Mouse (Mus musculus) limb, embryonic 12.5 days (tissue): ENCODE data around the gene Pate2. TPM values are rescaled to one million over a fixed set of nuclear protein-coding genes. Genes with fewer than 3 reads are reported as not detected.

Experiments used
- ATAC-seq: fragments of 200-750 bp; cut with Nextera tagmentation; 2 replicates; pipeline ENCODE4 v1.8.0; 2017; ENCODE audit warnings: low read depth, moderate TSS enrichment; ENCODE audit not compliant: insufficient number of reproducible peaks, insufficient read depth, low FRiP score, low TSS enrichment
- H3K27ac ChIP-seq: fragments of 300-500 bp; sonication (generic); 2 replicates; pipeline ENCODE4 v1.5.1; 2016; ENCODE audit warnings: mild to moderate bottlenecking, moderate library complexity
- H3K27me3 ChIP-seq: fragments of 300-500 bp; sonication (generic); 2 replicates; pipeline ENCODE4 v1.6.1; 2016; ENCODE audit warnings: mild to moderate bottlenecking, moderate library complexity
- H3K36me3 ChIP-seq: fragments of 300-500 bp; sonication (generic); 2 replicates; pipeline ENCODE4 v1.6.1; 2016; ENCODE audit warnings: mild to moderate bottlenecking, moderate library complexity
- H3K4me1 ChIP-seq: fragments of 300-500 bp; sonication (generic); replicated peaks from 2 replicates; pipeline ENCODE4 v1.6.1; 2016
- H3K4me2 ChIP-seq: fragments of 300-500 bp; sonication (generic); 2 replicates; pipeline ENCODE4 v1.6.1; 2016; ENCODE audit warnings: mild to moderate bottlenecking, moderate library complexity
- H3K4me3 ChIP-seq: fragments of 300-500 bp; sonication (generic); replicated peaks from 2 replicates; pipeline ENCODE4 v1.5.1; 2016; ENCODE audit warnings: mild to moderate bottlenecking
- H3K9ac ChIP-seq: fragments of 300-500 bp; sonication (generic); replicated peaks from 2 replicates; pipeline ENCODE4 v1.6.1; 2016; ENCODE audit warnings: mild to moderate bottlenecking, moderate library complexity
- H3K9me3 ChIP-seq: fragments of 300-500 bp; sonication (generic); 2 replicates; pipeline ENCODE4 v1.6.1; 2016; ENCODE audit warnings: mild to moderate bottlenecking, moderate library complexity
- WGBS: fragments of 180-500 bp; shearing (Covaris S2); methylation state at CpG from one replicate; pipeline ENCODE4 v1.1.7; 2016; 5-methylcytosine and 5-hydroxymethylcytosine counted together
- polyA plus RNA-seq: library from polyadenylated mRNA; unstranded; fragments of >200 nt; fragmentation: Nextera tagmentation; extraction: Ambion mirVana; gene quantifications from 2 replicates; pipeline ENCODE4 v1.2.1, GENCODE M21; 2016

Gene Pate2
- polyA plus RNA-seq, 1 experiment from 2014 or later, result 1.3 TPM

- H3K27me3 ChIP-seq, result no peaks in the 10 kb centered on the region
- H3K27ac ChIP-seq, result no peak overlapping the region
- peaks cover 44% of the 10 kb centered on the region for H3K4me1 ChIP-seq
- WGBS, result 74% methylated on average over 4 of the region's 4 CpGs
- no peak overlapping the region for H3K9ac ChIP-seq
- no peak overlapping the region for H3K4me3 ChIP-seq
- no peak for ATAC-seq
- H3K4me2 ChIP-seq, result no peak overlapping the region
- H3K9me3 ChIP-seq, result no peaks in the 10 kb centered on the region
- H3K36me3 ChIP-seq, result no peaks in the 10 kb centered on the region
These were observed 34.2 kb upstream of the Pate2 start for GRCm38 (mm10) chr9:35535876-35536275.

- no peak overlapping the region for H3K27ac ChIP-seq
- H3K4me1 ChIP-seq, result peaks cover 20% of the 10 kb centered on the region
- H3K36me3 ChIP-seq, result no peaks in the 10 kb centered on the region
- peaks cover 3% of the 10 kb centered on the region; the same call in 1 of the 2 replicates for H3K27me3 ChIP-seq
- no peaks in the 10 kb centered on the region for H3K9me3 ChIP-seq
- no peak for ATAC-seq
- no peak overlapping the region for H3K4me3 ChIP-seq
- no peak overlapping the region for H3K9ac ChIP-seq
- WGBS, result 81% methylated on average over 13 of the region's 13 CpGs
- no peak overlapping the region for H3K4me2 ChIP-seq
These were observed 30.9 kb upstream of the Pate2 start for GRCm38 (mm10) chr9:35539001-35539750.

- ATAC-seq, result no peak
These were observed 29.1 kb upstream of the Pate2 start for GRCm38 (mm10) chr9:35541024-35541423.

GRCm38 (mm10) chr9:35541488-35541887 lies 28.6 kb upstream of the Pate2 start:
- peak; percentile 64; the same call in 1 of the 2 replicates for ATAC-seq
- Histone ChIP-seq H3K9ac (no peak overlapping the region), H3K27ac (no peak overlapping the region), H3K9me3 (no peaks in the 10 kb centered on the region), H3K4me2 (no peak overlapping the region), H3K27me3 (peaks cover 3% of the 10 kb centered on the region; the same call in 1 of the 2 replicates), H3K4me3 (no peak overlapping the region), H3K36me3 (no peaks in the 10 kb centered on the region), H3K4me1 (peaks cover 18% of the 10 kb centered on the region)
- WGBS, result 8% methylated on average over 6 of the region's 6 CpGs

More at GRCm38 (mm10) chr9:35541024-35541423, 29.1 kb upstream of the Pate2 start:
- Histone ChIP-seq H3K27me3 (peaks cover 3% of the 10 kb centered on the region; the same call in 1 of the 2 replicates), H3K36me3 (no peaks in the 10 kb centered on the region), H3K4me2 (no peak overlapping the region), H3K4me3 (no peak overlapping the region), H3K4me1 (peaks cover 18% of the 10 kb centered on the region), H3K9me3 (no peaks in the 10 kb centered on the region), H3K9ac (0 out of 2 replicates have a peak overlapping the region, but pooled peaks have one; percentile 6), H3K27ac (no peak overlapping the region)
- WGBS, result 79% methylated on average over 5 of the region's 5 CpGs

- Histone ChIP-seq H3K4me2 (no peak overlapping the region), H3K27me3 (peaks cover 3% of the 10 kb centered on the region; the same call in 1 of the 2 replicates), H3K4me1 (peaks cover 18% of the 10 kb centered on the region), H3K36me3 (no peaks in the 10 kb centered on the region), H3K9me3 (no peaks in the 10 kb centered on the region), H3K27ac (no peak overlapping the region), H3K4me3 (no peak overlapping the region), H3K9ac (no peak overlapping the region)
- ATAC-seq, result no peak
- WGBS, result 70% methylated on average over 6 of the region's 6 CpGs
These were observed 28.1 kb upstream of the Pate2 start for GRCm38 (mm10) chr9:35541941-35542340.

GRCm38 (mm10) chr9:35543099-35543860 lies 26.8 kb upstream of the Pate2 start:
- ATAC-seq, result no peak
- 82% methylated on average over 14 of the region's 14 CpGs for WGBS

GRCm38 (mm10) chr9:35544666-35545065 lies 25.4 kb upstream of the Pate2 start:
- Histone ChIP-seq H3K27ac (no peak overlapping the region), H3K4me3 (no peak overlapping the region), H3K9me3 (no peaks in the 10 kb centered on the region), H3K4me1 (0 out of 2 replicates have a peak, but pooled peaks cover 5% of the 10 kb centered on the region), H3K27me3 (peaks cover 3% of the 10 kb centered on the region; the same call in 1 of the 2 replicates), H3K4me2 (no peak overlapping the region), H3K36me3 (no peaks in the 10 kb centered on the region), H3K9ac (no peak overlapping the region)
- WGBS, result 48% methylated on average over 2 of the region's 2 CpGs
- no peak for ATAC-seq

More at GRCm38 (mm10) chr9:35543099-35543860, 26.8 kb upstream of the Pate2 start:
- Histone ChIP-seq H3K4me2 (no peak overlapping the region), H3K27me3 (peaks cover 3% of the 10 kb centered on the region; the same call in 1 of the 2 replicates), H3K4me3 (no peak overlapping the region), H3K9ac (no peak overlapping the region), H3K27ac (no peak overlapping the region), H3K36me3 (no peaks in the 10 kb centered on the region), H3K9me3 (no peaks in the 10 kb centered on the region), H3K4me1 (peaks cover 9% of the 10 kb centered on the region; the same call in 1 of the 2 replicates)

- H3K27me3 ChIP-seq, result peaks cover 3% of the 10 kb centered on the region; the same call in 1 of the 2 replicates
- H3K27ac ChIP-seq, result no peak overlapping the region
- ATAC-seq, result no peak
- no peak overlapping the region for H3K4me3 ChIP-seq
- H3K9ac ChIP-seq, result no peak overlapping the region
- WGBS, result 78% methylated on average over 12 of the region's 12 CpGs
- no peak overlapping the region for H3K4me2 ChIP-seq
- H3K4me1 ChIP-seq, result 0 out of 2 replicates have a peak, but pooled peaks cover 5% of the 10 kb centered on the region
- no peaks in the 10 kb centered on the region for H3K9me3 ChIP-seq
- no peaks in the 10 kb centered on the region for H3K36me3 ChIP-seq
These were observed 24.4 kb upstream of the Pate2 start for GRCm38 (mm10) chr9:35545704-35546103.

- Histone ChIP-seq H3K4me2 (no peak overlapping the region), H3K36me3 (no peaks in the 10 kb centered on the region), H3K4me1 (0 out of 2 replicates have a peak, but pooled peaks cover 5% of the 10 kb centered on the region), H3K9ac (no peak overlapping the region), H3K27me3 (peaks cover 3% of the 10 kb centered on the region; the same call in 1 of the 2 replicates), H3K9me3 (no peaks in the 10 kb centered on the region), H3K4me3 (no peak overlapping the region), H3K27ac (no peak overlapping the region)
- no peak for ATAC-seq
- WGBS, result 86% methylated on average over 9 of the region's 9 CpGs
These were observed 23.3 kb upstream of the Pate2 start for GRCm38 (mm10) chr9:35546745-35547144.

GRCm38 (mm10) chr9:35548455-35548854 lies 21.6 kb upstream of the Pate2 start:
- H3K4me2 ChIP-seq, result no peak overlapping the region
- H3K9me3 ChIP-seq, result no peaks in the 10 kb centered on the region
- H3K4me1 ChIP-seq, result 0 out of 2 replicates have a peak, but pooled peaks cover 5% of the 10 kb centered on the region
- no peak overlapping the region for H3K9ac ChIP-seq
- 80% methylated on average over 9 of the region's 9 CpGs for whole genome bisulfite sequencing
- H3K27me3 ChIP-seq, result no peaks in the 10 kb centered on the region
- no peak overlapping the region for H3K27ac ChIP-seq
- H3K4me3 ChIP-seq, result no peak overlapping the region
- ATAC-seq, result no peak
- no peaks in the 10 kb centered on the region for H3K36me3 ChIP-seq

- Histone ChIP-seq H3K4me3 (no peak overlapping the region), H3K9me3 (no peaks in the 10 kb centered on the region), H3K4me2 (no peak overlapping the region), H3K27ac (no peak overlapping the region), H3K27me3 (peaks cover 18% of the 10 kb centered on the region; the same call in 1 of the 2 replicates), H3K36me3 (peaks cover 8% of the 10 kb centered on the region), H3K9ac (no peak overlapping the region), H3K4me1 (peaks cover 17% of the 10 kb centered on the region)
- WGBS, result 60% methylated on average over 12 of the region's 12 CpGs
- no peak for ATAC-seq
These were observed 13.5 kb upstream of the Pate2 start for GRCm38 (mm10) chr9:35556494-35557102.
